Mouse (Mus musculus): ENCODE results near the gene Agbl2. TPM values are rescaled to one million over a fixed set of nuclear protein-coding genes. Genes with fewer than 3 reads are reported as not detected.
A peak's percentile ranks its signal among the peaks of the same experiment; 100 is the strongest.

The Agbl2 gene
- not detected in 2 replicates for polyA plus RNA-seq (2012; ENCODE audit: insufficient read depth, insufficient read length, low replicate concordance, missing spikeins)

DNA sequence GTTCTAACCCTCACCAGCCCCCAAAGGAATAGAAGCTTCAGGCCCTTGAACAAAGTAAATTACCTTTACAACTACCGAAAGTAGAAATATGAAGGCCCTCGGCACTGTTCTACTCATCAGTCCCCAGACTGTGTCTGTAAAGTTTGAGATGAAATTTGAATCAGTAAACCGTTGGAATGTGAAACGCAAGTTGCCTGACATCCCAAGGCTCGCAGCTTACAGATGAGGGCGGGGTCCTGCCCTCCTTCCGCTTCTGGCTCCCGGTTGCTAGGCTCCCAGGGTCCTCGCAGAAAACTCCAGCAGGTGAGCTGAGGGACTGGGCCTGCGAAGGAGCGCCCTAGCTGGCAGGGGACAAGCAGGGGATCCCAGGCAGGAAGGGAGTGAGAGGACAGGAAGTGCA is at the start of gene Agbl2:
Gene Agbl2, plus strand, starts transcription at position 270 of the 400 bp plus-strand sequence.
- 12% methylated on average over 11 of the region's 11 CpGs for WGBS
- no peak within 1 kb of the TSS for H3K27ac ChIP-seq (ENCODE audit: insufficient read depth, low read depth, low read length)
- peaks cover 12% of the 10 kb centered on the region for H3K4me1 ChIP-seq (ENCODE audit: control insufficient read depth, insufficient read depth, low read length)
- peak within 1 kb of the TSS; percentile 42 for H3K4me3 ChIP-seq (ENCODE audit: insufficient read depth, low read depth, low read length)
- TF ChIP-seq POLR2A (IDR thresholded peaks at IDR 0.05; ENCODE audit: insufficient read depth, low read depth, low read length), result no peak
- TF ChIP-seq CTCF (IDR thresholded peaks at IDR 0.05; ENCODE audit: insufficient read depth, low read depth, low read length), result no peak

GRCm38 (mm10) chr2:90735326-90735725 is 47.2 kb upstream of the Agbl2 start:
- H3K4me3 ChIP-seq (ENCODE audit: insufficient read depth, low read depth, low read length), result no peak overlapping the region
- no peaks in the 10 kb centered on the region for H3K4me1 ChIP-seq (ENCODE audit: control insufficient read depth, insufficient read depth, low read length)
- no peak for TF ChIP-seq POLR2A (IDR thresholded peaks at IDR 0.05; ENCODE audit: insufficient read depth, low read depth, low read length)
- no peak for TF ChIP-seq CTCF (IDR thresholded peaks at IDR 0.05; ENCODE audit: insufficient read depth, low read depth, low read length)
- WGBS, result 87% methylated on average over 11 of the region's 11 CpGs
- H3K27ac ChIP-seq (ENCODE audit: insufficient read depth, low read depth, low read length), result no peak overlapping the region

DNA sequence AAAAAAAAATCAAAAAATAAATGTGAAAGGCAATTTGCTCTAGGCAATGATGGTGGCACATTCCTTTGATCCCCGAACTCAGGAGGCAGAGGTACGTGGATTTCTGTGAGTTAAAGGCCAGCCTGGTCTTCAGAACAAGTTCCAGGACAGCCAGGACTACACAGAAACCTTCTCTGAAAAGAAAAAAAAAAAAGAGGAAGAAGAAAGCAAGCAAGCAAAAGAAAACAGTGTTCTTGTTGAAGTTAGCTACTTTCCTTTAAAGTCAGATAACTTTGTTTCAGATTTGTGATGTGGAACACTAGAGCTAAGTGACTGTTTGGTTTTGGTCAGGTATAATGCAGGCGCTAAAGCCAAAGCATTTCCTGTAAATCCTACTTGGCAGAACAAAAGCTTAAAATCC is 43.7 kb upstream of the Agbl2 start:
- no peak overlapping the region for H3K4me3 ChIP-seq (ENCODE audit: insufficient read depth, low read depth, low read length)
- 92% methylated on average over 3 of the region's 3 CpGs for WGBS
- TF ChIP-seq POLR2A (IDR thresholded peaks at IDR 0.05; ENCODE audit: insufficient read depth, low read depth, low read length) (no peak), CTCF (IDR thresholded peaks at IDR 0.05; ENCODE audit: insufficient read depth, low read depth, low read length) (no peak)
- H3K27ac ChIP-seq (ENCODE audit: insufficient read depth, low read depth, low read length), result no peak overlapping the region
- no peaks in the 10 kb centered on the region for H3K4me1 ChIP-seq (ENCODE audit: control insufficient read depth, insufficient read depth, low read length)

DNA sequence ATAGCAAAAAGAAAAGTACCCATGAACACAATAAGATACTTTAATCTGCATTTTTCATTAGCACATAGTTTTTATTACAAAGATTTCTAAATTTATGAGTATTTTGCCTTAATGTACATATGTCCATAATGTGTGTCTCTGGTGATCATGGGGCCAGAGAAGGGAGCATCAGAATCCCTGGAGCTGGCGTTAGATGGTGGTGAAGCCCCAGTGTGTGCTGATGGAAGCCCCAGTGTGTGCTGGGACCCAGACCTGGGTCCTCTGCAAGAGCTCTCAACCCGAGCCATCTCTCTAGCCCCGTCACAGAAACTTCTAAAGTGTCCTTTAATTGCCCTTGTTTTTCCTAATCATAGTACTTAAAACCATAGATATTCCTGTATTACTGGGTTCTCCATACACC is 43.2 kb upstream of the Agbl2 start:
- TF ChIP-seq POLR2A (IDR thresholded peaks at IDR 0.05; ENCODE audit: insufficient read depth, low read depth, low read length), result no peak
- WGBS, result 93% methylated on average over 3 of the region's 3 CpGs
- Histone ChIP-seq H3K27ac (ENCODE audit: insufficient read depth, low read depth, low read length) (no peak overlapping the region), H3K4me1 (ENCODE audit: control insufficient read depth, insufficient read depth, low read length) (no peaks in the 10 kb centered on the region), H3K4me3 (ENCODE audit: insufficient read depth, low read depth, low read length) (no peak overlapping the region)

DNA sequence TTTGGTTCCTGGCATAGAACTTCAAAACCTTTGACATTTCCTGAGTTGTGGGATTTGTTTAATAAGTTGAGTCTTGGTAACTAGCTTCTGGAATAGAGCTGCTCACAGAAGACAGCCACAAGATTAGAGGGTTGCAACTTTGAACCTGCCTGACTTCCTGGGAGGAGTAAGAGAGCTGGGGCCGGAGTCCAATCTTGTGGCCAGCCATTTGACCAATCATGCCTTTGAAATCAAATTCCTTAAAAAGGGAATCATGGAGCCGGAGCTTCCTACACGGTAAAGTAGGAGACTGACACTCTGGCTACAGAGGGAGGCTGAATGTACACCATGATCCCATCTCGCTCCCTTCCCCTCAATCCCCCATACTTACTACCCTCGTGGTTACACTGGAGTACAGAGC is 42.6 kb upstream of the Agbl2 start:
- Histone ChIP-seq H3K4me1 (ENCODE audit: control insufficient read depth, insufficient read depth, low read length) (no peaks in the 10 kb centered on the region), H3K27ac (ENCODE audit: insufficient read depth, low read depth, low read length) (no peak overlapping the region), H3K4me3 (ENCODE audit: insufficient read depth, low read depth, low read length) (no peak overlapping the region)
- TF ChIP-seq CTCF (IDR thresholded peaks at IDR 0.05; ENCODE audit: insufficient read depth, low read depth, low read length) (no peak), POLR2A (IDR thresholded peaks at IDR 0.05; ENCODE audit: insufficient read depth, low read depth, low read length) (no peak)
- WGBS, result 94% methylated on average over 5 of the region's 5 CpGs

- 65% methylated on average over 12 of the region's 12 CpGs for WGBS
- TF ChIP-seq POLR2A (IDR thresholded peaks at IDR 0.05; ENCODE audit: insufficient read depth, low read depth, low read length), result no peak
- no peak for TF ChIP-seq CTCF (IDR thresholded peaks at IDR 0.05; ENCODE audit: insufficient read depth, low read depth, low read length)
- Histone ChIP-seq H3K4me1 (ENCODE audit: control insufficient read depth, insufficient read depth, low read length) (peaks cover 4% of the 10 kb centered on the region; the same call in 1 of the 2 replicates), H3K27ac (ENCODE audit: insufficient read depth, low read depth, low read length) (peak overlapping the region; percentile 86), H3K4me3 (ENCODE audit: insufficient read depth, low read depth, low read length) (peak overlapping the region; percentile 38)
Measured at GRCm38 (mm10) chr2:90744285-90745052, 38.1 kb upstream of the Agbl2 start.

GRCm38 (mm10) chr2:90745053-90745678 is 37.4 kb upstream of the Agbl2 start, which contains the start of gene Fnbp4:
Gene Fnbp4, plus strand, starts transcription at chr2:90745370.
- peaks cover 4% of the 10 kb centered on the region; the same call in 1 of the 2 replicates for H3K4me1 ChIP-seq (ENCODE audit: control insufficient read depth, insufficient read depth, low read length)
- peak within 1 kb of the TSS; percentile 86 for H3K27ac ChIP-seq (ENCODE audit: insufficient read depth, low read depth, low read length)
- H3K4me3 ChIP-seq (ENCODE audit: insufficient read depth, low read depth, low read length), result peak within 1 kb of the TSS; percentile 94
- TF ChIP-seq POLR2A (IDR thresholded peaks at IDR 0.05; ENCODE audit: insufficient read depth, low read depth, low read length), result peak; percentile 74
- TF ChIP-seq CTCF (IDR thresholded peaks at IDR 0.05; ENCODE audit: insufficient read depth, low read depth, low read length), result no peak
- under 1% methylated on average over 44 of the region's 44 CpGs for WGBS

DNA sequence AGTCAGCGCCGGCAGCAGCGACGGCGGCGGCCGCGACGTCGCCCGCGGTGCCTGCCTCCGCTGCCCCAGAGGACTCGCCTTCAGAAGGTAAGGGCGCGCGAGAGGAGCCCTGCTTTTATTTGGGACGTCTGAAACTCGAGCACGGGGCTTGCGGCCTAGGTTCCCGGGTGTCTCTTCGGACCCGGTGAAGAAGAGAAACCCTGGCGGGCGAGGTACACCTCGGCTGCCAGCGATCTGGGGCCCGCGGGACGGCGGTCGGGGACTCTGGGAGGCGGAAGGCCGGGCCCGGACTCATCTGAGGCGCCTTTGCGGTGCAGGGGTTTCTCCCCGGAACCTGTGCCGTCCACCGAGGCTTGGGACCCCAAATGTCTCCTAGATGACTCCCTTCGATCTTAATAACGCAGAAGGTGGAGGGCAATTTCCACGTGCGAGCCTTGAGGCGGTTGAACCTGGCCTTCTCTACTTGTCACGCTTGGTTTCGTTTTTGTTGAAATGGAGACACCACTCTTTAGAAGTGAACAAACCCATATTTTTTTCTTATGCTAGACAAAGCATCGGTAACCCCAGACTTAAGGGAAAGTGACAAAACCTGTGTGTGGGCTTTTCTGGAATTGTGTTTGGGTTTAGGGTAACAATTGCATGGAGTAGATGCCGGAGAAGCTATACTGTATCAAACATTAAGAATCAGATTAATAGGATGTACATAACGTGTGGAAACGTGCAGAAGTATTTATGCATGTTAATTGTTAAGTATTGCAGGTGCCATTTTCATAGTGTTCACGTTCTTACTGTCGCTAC is 36.6 kb upstream of the Agbl2 start:
- TF ChIP-seq POLR2A (IDR thresholded peaks at IDR 0.05; ENCODE audit: insufficient read depth, low read depth, low read length) (no peak; the same call in 1 of the 2 replicates), CTCF (IDR thresholded peaks at IDR 0.05; ENCODE audit: insufficient read depth, low read depth, low read length) (no peak)
- Histone ChIP-seq H3K4me1 (ENCODE audit: control insufficient read depth, insufficient read depth, low read length) (peaks cover 4% of the 10 kb centered on the region; the same call in 1 of the 2 replicates), H3K4me3 (ENCODE audit: insufficient read depth, low read depth, low read length) (peak overlapping the region; percentile 94), H3K27ac (ENCODE audit: insufficient read depth, low read depth, low read length) (peak overlapping the region; percentile 75)
- WGBS, result under 1% methylated on average over 54 of the region's 54 CpGs

Measured in olfactory bulb, adult 2 months (tissue).